In the genomic region with DNA sequence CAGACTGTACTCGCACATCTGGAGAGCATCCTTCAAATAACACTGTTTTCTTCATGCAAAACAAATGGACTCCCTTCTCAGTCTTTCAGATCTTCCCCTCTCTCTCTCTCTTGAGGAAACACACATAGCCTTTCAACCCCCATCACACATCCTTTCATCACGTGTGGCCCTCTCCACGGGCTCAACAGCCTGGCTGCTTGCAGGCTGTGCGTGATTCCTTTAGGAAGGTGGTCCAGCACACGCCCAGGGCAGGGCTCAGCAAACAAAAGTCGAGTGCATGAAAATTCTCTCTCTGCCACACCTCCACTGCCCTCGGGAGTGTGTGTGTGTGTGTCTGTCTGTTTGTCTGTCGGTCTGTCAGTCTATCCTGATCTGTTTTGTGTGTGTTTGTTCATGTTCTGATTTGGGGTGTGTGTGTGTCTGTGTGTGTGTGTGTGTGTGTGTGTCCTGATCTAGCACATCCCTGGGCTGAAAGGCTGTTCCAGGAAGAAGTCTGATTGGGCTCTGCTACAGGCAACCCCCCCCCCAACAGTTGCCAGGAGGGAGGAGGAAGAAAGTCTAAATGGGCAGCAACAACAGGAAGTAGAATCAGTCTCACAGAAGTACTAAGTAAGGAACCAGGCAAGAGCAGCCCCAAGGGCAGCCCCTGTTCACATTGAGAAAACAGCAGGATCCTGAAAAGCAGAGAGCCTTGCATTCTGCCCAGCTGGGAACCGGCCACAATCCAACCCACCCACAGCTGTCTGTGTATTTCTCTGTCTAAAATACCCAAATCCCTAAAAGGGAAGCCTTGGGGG, we compare ENCODE assay signal across 9 mouse cellular contexts. TPM values are rescaled to one million over a fixed set of nuclear protein-coding genes. Genes with fewer than 3 reads are reported as not detected.
DNase-seq lines count a peak whose midpoint lies in the region; ATAC-seq and TF ChIP-seq lines count a peak whose summit lies in the region.
"Had no signal": no experiment of that assay in that cellular context is flagged by ENCODE, and none has a peak within 500 bp of the region (broad histone marks: within the 10 kb centered on the region; RNA-seq: fewer than 3 reads in every experiment).

No protein-coding gene starts in this region.

- peak overlapping the region; percentile 35; the same call in 1 of the 2 replicates for H3K27ac ChIP-seq in forebrain, embryonic 10.5 days
- H3K27ac ChIP-seq in forebrain, embryonic 12.5 days: no peak overlapping the region
- H3K27ac ChIP-seq in CH12.LX (ENCODE audit: insufficient read depth, low read depth): no peak overlapping the region
- peak overlapping the region; percentile 57; the same call in 1 of the 2 replicates for H3K27ac ChIP-seq in heart, embryonic 10.5 days
- peak overlapping the region; percentile 26; the same call in 1 of the 2 replicates for H3K27ac ChIP-seq in limb, embryonic 10.5 days
- peak overlapping the region; percentile 44 for H3K27ac ChIP-seq in spleen, adult 2 months (ENCODE audit: insufficient read depth, low read length)
- H3K27ac ChIP-seq in forebrain, embryonic 11.5 days (ENCODE audit: low read depth, low read length): no peak overlapping the region
- H3K27ac ChIP-seq: liver, embryonic 14.5 days had no signal

- no peak for ATAC-seq in forebrain, embryonic 12.5 days (ENCODE audit: low FRiP score)
- ATAC-seq in forebrain, embryonic 11.5 days (replicated peaks; ENCODE audit: low FRiP score): no peak

- H3K4me1 ChIP-seq in forebrain, embryonic 10.5 days: peaks cover 30% of the 10 kb centered on the region
- H3K4me1 ChIP-seq in forebrain, embryonic 12.5 days: peaks cover 18% of the 10 kb centered on the region
- peaks cover 14 to 28% of the 10 kb centered on the region in 2 experiments for H3K4me1 ChIP-seq in CH12.LX (ENCODE audit: control insufficient read depth in 1 of 2, insufficient read depth in 2 of 2)
- peaks cover 22% of the 10 kb centered on the region for H3K4me1 ChIP-seq in heart, embryonic 10.5 days
- H3K4me1 ChIP-seq in limb, embryonic 10.5 days: peaks cover 18% of the 10 kb centered on the region
- peaks cover 11% of the 10 kb centered on the region for H3K4me1 ChIP-seq in spleen, adult 2 months (ENCODE audit: control insufficient read depth, insufficient read depth, insufficient read length)
- no peaks in the 10 kb centered on the region for H3K4me1 ChIP-seq in forebrain, embryonic 11.5 days (replicated peaks; ENCODE audit: control insufficient read depth, insufficient read depth, low read length)

- in situ Hi-C loops in CH12.LX (cut with MboI; ENCODE audit: low pct_ligation_motif_present, low pct_unique_long_range_greater_than_20kb, low sequenced_read_pairs): no loop called here

- no peak for TF ChIP-seq RAD21 in CH12.LX (IDR thresholded peaks at IDR 0.05; ENCODE audit: low read depth, low read length)

- no peak for TF ChIP-seq EP300 in CH12.LX (IDR thresholded peaks at IDR 0.05; ENCODE audit: low read length)

- H3K9me3 ChIP-seq in forebrain, embryonic 10.5 days: peaks cover 3% of the 10 kb centered on the region; the same call in 1 of the 2 replicates
- 0 out of 2 replicates have a peak, but pooled peaks cover 3% of the 10 kb centered on the region for H3K9me3 ChIP-seq in forebrain, embryonic 12.5 days
- peaks cover 5% of the 10 kb centered on the region for H3K9me3 ChIP-seq in CH12.LX (replicated peaks; ENCODE audit: low read length)
- no peaks in the 10 kb centered on the region for H3K9me3 ChIP-seq in heart, embryonic 10.5 days
- H3K9me3 ChIP-seq in limb, embryonic 10.5 days (replicated peaks): no peaks in the 10 kb centered on the region
- H3K9me3 ChIP-seq in forebrain, embryonic 11.5 days (ENCODE audit: control insufficient read depth, low read length): no peaks in the 10 kb centered on the region

- no peak overlapping the region for H3K4me2 ChIP-seq in forebrain, embryonic 12.5 days
- H3K4me2 ChIP-seq in CH12.LX (ENCODE audit: insufficient read depth, low read depth, poor library complexity, severe bottlenecking): no peak overlapping the region
- H3K4me2 ChIP-seq in forebrain, embryonic 11.5 days (ENCODE audit: low read depth, low read length, severe bottlenecking): no peak overlapping the region

- no peak for DNase-seq in forebrain, embryonic 10.5 days (ENCODE audit: extremely low spot score, low spot score)
- peak; percentile 47 for DNase-seq in CH12.LX (ENCODE audit: extremely low read depth)
- DNase-seq in heart, embryonic 10.5 days (ENCODE audit: low spot score): no peak
- DNase-seq in limb, embryonic 10.5 days (ENCODE audit: low spot score): no peak
- DNase-seq in spleen, adult 2 months (ENCODE audit: low read depth in 1 of 2, low spot score in 2 of 2): peak; percentile 33 to 60
- DNase-seq in cerebellum, adult 8-10 months: no peak
- DNase-seq in forebrain, embryonic 11.5 days (ENCODE audit: low spot score): no peak

- dilution Hi-C loops in CH12.LX (cut with MboI; ENCODE audit: extremely low pct_ligation_motif_present, extremely low pct_unique_long_range_greater_than_20kb, low sequenced_read_pairs): no loop called here

- TF ChIP-seq POLR2A in CH12.LX (IDR thresholded peaks at IDR 0.05; ENCODE audit: low read depth, low read length): no peak
- no peak for TF ChIP-seq POLR2A in spleen, adult 2 months (IDR thresholded peaks at IDR 0.05; ENCODE audit: low read depth, low read length)

- H3K4me3 ChIP-seq in forebrain, embryonic 10.5 days: no peak overlapping the region
- no peak overlapping the region for H3K4me3 ChIP-seq in forebrain, embryonic 12.5 days (replicated peaks)
- H3K4me3 ChIP-seq in CH12.LX (replicated peaks in 1 of 3; ENCODE audit: low read depth in 2 of 3, low read length in 2 of 3, poor library complexity in 1 of 3): no peak overlapping the region
- H3K4me3 ChIP-seq in heart, embryonic 10.5 days: no peak overlapping the region
- H3K4me3 ChIP-seq in limb, embryonic 10.5 days: no peak overlapping the region
- no peak overlapping the region for H3K4me3 ChIP-seq in spleen, adult 2 months (ENCODE audit: extremely low read depth, insufficient read depth, insufficient read length)
- no peak overlapping the region for H3K4me3 ChIP-seq in forebrain, embryonic 11.5 days (ENCODE audit: low read depth, low read length)

- H3K79me2 ChIP-seq in CH12.LX (replicated peaks; ENCODE audit: control insufficient read depth, extremely low read depth, insufficient read depth, poor library complexity, severe bottlenecking): no peaks in the 10 kb centered on the region

- no peak for TF ChIP-seq CTCF in CH12.LX (conservative IDR thresholded peaks at IDR 0.05 in 1 of 2, IDR thresholded peaks at IDR 0.05 in 1 of 2; ENCODE audit: low read depth in 2 of 2, low read length in 2 of 2)
- TF ChIP-seq CTCF in spleen, adult 2 months (IDR thresholded peaks at IDR 0.05; ENCODE audit: extremely low read depth, insufficient read depth, insufficient read length, insufficient replicate concordance): no peak

- WGBS in forebrain, embryonic 10.5 days: 61% methylated on average over 9 of the region's 9 CpGs
- WGBS in forebrain, embryonic 12.5 days: 56% methylated on average over 9 of the region's 9 CpGs
- 42% methylated on average over 9 of the region's 9 CpGs for WGBS in heart, embryonic 10.5 days
- 67% methylated on average over 9 of the region's 9 CpGs for WGBS in limb, embryonic 10.5 days
- 23% methylated on average over 9 of the region's 9 CpGs for WGBS in spleen, adult 2 months
- WGBS in forebrain, embryonic 11.5 days: 62% methylated on average over 9 of the region's 9 CpGs

- peaks cover 20% of the 10 kb centered on the region for H3K27me3 ChIP-seq in forebrain, embryonic 10.5 days (ENCODE audit: poor library complexity, severe bottlenecking)
- H3K27me3 ChIP-seq in forebrain, embryonic 12.5 days: peaks cover 35% of the 10 kb centered on the region
- no peaks in the 10 kb centered on the region for H3K27me3 ChIP-seq in CH12.LX (replicated peaks)
- H3K27me3 ChIP-seq in heart, embryonic 10.5 days (ENCODE audit: insufficient read depth, poor library complexity, severe bottlenecking): no peaks in the 10 kb centered on the region
- no peaks in the 10 kb centered on the region for H3K27me3 ChIP-seq in limb, embryonic 10.5 days (ENCODE audit: low read depth, poor library complexity, severe bottlenecking)
- H3K27me3 ChIP-seq in spleen, adult 2 months (ENCODE audit: control insufficient read depth, insufficient read depth, low read length): no peaks in the 10 kb centered on the region
- no peaks in the 10 kb centered on the region for H3K27me3 ChIP-seq in forebrain, embryonic 11.5 days (ENCODE audit: control insufficient read depth, insufficient read depth, low read length)

- H3K36me3 ChIP-seq in forebrain, embryonic 10.5 days (replicated peaks): no peaks in the 10 kb centered on the region
- H3K36me3 ChIP-seq in forebrain, embryonic 12.5 days (replicated peaks): no peaks in the 10 kb centered on the region
- no peaks in the 10 kb centered on the region for H3K36me3 ChIP-seq in CH12.LX (replicated peaks in 1 of 2; ENCODE audit: control insufficient read depth in 1 of 2, insufficient read depth in 1 of 2, low read length in 1 of 2)
- H3K36me3 ChIP-seq in heart, embryonic 10.5 days: no peaks in the 10 kb centered on the region
- H3K36me3 ChIP-seq in limb, embryonic 10.5 days: no peaks in the 10 kb centered on the region
- no peaks in the 10 kb centered on the region for H3K36me3 ChIP-seq in spleen, adult 2 months (ENCODE audit: control insufficient read depth, insufficient read depth, low read length)
- H3K36me3 ChIP-seq in forebrain, embryonic 11.5 days (ENCODE audit: control insufficient read depth, insufficient read depth, low read length): no peaks in the 10 kb centered on the region

- H3K9ac ChIP-seq in forebrain, embryonic 12.5 days: no peak overlapping the region
- H3K9ac ChIP-seq in CH12.LX (ENCODE audit: insufficient read depth, low read depth): no peak overlapping the region
- no peak overlapping the region for H3K9ac ChIP-seq in forebrain, embryonic 11.5 days (ENCODE audit: low read length)
- H3K9ac ChIP-seq: liver, embryonic 14.5 days had no signal

TF ChIP-seq in CH12.LX, 34 proteins besides CTCF, POLR2A, EP300 and RAD21:
- TF ChIP-seq ELF1 (IDR thresholded peaks at IDR 0.05; ENCODE audit: low read depth, low read length) (peak; percentile 66), CHD2 (IDR thresholded peaks at IDR 0.05; ENCODE audit: low read length) (0 out of 2 replicates have a peak, but pooled peaks have one; percentile 11), PAX5 (IDR thresholded peaks at IDR 0.05; ENCODE audit: low read length) (no peak), RCOR1 (conservative IDR thresholded peaks at IDR 0.05; ENCODE audit: low read depth, low read length) (no peak)

RNA-seq across cellular contexts. Expression of gene Rreb1, which starts 26.8 kb away (rescaled TPM):
- polyA plus RNA-seq in forebrain, embryonic 10.5 days (2016; fragmentation: Nextera tagmentation; extraction: Ambion mirVana): 5.5 and 6.6 TPM in 2 replicates
- 4.1 and 5.3 TPM in 2 replicates for polyA plus RNA-seq in forebrain, embryonic 12.5 days (2016; fragmentation: Nextera tagmentation; extraction: Ambion mirVana)
- total RNA-seq in CH12.LX (2012; rRNA removed) (5.3 TPM in 2 replicates), CH12.LX (2014; rRNA removed) (1.0 and 1.4 TPM in 2 replicates)
- polyA plus RNA-seq in CH12.LX (2012; ENCODE audit: insufficient read length, low read depth): 7.4 and 10.2 TPM in 2 replicates
- polyA plus RNA-seq in heart, embryonic 10.5 days (2016; fragmentation: Nextera tagmentation; extraction: Ambion mirVana): 12.1 and 14.3 TPM in 2 replicates
- polyA plus RNA-seq in limb, embryonic 10.5 days (2016; fragmentation: Nextera tagmentation; extraction: Ambion mirVana): 5.4 and 5.9 TPM in 2 replicates
- polyA plus RNA-seq in spleen, adult 2 months (2012; rRNA removed): 15.5 and 20.2 TPM in 2 replicates
- 6.3 and 7.7 TPM in 2 replicates for polyA plus RNA-seq in forebrain, embryonic 11.5 days (2014; fragmentation: Nextera tagmentation; extraction: Ambion mirVana)

Comparison
In these comparisons a context has a peak if more than half of its experiments do, and no peak if none do; other contexts are left out.
1. H3K27ac ChIP-seq: peak in forebrain, embryonic 10.5 days (single experiment), heart, embryonic 10.5 days (single experiment), limb, embryonic 10.5 days (single experiment) and spleen, adult 2 months (single experiment); none in forebrain, embryonic 12.5 days (single experiment), CH12.LX (single experiment) and forebrain, embryonic 11.5 days (single experiment).
2. DNase-seq: peak in CH12.LX (single experiment) and spleen, adult 2 months (2 of 2); none in forebrain, embryonic 10.5 days (single experiment), heart, embryonic 10.5 days (single experiment), limb, embryonic 10.5 days (single experiment), cerebellum, adult 8-10 months (single experiment) and forebrain, embryonic 11.5 days (single experiment).